Mouse (Mus musculus) ovary, postnatal 10 days (tissue): ENCODE results near the gene Best2.
A peak's percentile ranks its signal among the peaks of the same experiment; 100 is the strongest.

ENCODE experiments used
- DNase-seq: peaks from one replicate; pipeline ENCODE4 v3.0.0; 2022; ENCODE audit warnings: low spot score

Best2 gene

DNA sequence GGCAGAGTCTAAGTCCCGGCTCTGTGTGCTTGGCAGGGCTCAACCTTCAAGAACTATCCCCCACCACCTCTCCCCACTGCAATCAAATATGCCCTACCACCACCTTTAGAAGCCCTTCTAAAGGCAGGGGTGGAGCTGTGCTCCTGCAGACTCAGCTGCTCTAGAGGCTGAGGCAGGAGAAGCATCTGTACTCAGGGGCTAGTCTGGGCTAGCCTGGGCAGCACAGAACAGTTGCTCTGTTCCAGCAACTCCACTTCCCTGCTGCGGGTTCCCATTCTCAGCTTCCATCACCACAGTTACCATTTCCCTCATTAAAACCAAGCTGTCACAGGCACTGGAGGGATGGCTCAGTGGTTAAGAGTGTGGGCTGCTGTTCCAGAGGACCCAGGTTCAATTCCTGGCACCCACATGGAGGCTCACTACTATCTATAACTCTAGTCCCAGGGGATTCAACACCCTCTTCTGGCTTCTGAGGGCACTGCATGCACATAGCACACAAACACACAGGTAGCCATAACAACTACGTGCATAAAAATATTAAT, 7.3 kb upstream of the Best2 start:
- no peak for DNase-seq

DNA sequence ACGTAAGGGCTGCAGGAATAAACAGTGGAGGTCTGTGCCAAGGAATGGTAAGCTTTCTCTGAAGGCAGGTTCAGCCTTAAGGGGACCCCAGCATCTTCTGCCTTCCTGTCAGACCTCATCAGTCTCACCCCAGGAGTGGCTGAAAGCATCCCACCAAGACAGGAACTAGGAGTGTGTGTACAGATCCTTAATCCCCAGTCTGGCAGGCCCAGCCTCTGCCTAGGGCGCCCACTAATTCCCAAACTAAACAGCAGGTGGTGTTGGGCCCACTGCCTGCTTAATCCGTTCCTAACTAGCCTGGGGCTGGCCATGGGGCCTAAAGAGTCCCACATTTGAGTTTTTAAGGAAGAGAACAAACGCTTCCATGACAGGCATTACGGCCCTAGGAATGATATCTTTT, 2.9 kb upstream of the Best2 start:
- DNase-seq: no peak

- DNase-seq: no peak
Observed at GRCm38 (mm10) chr8:85016724-85017123, 2.4 kb upstream of the Best2 start.

DNA sequence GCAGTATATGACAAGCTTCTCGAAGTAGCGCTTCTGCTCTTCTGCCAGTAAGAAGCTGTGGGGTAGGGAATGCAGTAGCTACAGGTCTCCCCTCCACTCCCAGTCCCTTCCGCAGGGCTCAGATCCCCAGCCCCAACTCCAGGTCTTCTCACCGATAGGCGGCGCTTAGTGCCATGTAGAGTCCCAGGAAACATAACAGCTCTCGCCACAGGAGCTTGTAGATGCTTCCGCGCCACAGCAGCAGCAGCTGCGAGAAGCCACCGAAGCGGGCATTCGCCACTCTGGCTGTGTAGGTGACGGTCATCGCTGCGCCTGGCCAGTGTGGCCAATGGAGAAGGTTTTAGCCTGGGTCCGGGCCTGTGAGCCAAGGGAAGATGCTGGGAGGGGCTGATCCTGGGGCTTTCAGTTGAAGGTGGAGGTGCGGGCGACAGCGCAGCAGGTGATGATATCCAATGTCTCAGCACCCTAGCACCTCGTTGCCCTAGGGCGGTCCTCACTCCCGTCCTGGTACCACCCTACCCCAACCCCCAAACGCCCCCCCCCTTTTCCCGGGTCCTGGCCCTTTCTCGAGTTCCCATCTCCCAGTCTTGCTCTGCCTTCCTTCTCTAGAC, 996 bp downstream of the Best2 start:
- DNase-seq: no peak

GRCm38 (mm10) chr8:85011242-85011641, 3.1 kb downstream of the Best2 start:
- DNase-seq: no peak

DNA sequence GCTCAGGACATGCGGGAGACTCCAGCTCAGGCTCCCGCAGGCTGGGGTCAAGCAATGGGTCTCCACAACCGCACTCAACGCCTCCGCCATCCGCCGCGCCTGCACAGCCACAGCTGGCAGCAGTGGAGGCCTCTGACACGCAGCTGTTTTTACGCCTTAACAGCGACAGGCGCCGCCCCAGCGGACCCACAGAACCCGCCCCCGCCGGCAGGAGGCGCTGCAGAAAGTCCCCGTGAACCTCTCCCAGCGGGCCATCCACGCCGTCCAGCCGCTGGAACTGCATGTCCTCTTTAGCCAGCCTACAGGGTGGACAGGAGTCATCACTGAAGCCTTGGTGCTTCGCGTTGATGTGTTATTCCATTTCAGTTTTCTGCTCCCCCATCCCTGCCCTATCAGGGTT, 6.6 kb downstream of the Best2 start:
- no peak for DNase-seq

DNA sequence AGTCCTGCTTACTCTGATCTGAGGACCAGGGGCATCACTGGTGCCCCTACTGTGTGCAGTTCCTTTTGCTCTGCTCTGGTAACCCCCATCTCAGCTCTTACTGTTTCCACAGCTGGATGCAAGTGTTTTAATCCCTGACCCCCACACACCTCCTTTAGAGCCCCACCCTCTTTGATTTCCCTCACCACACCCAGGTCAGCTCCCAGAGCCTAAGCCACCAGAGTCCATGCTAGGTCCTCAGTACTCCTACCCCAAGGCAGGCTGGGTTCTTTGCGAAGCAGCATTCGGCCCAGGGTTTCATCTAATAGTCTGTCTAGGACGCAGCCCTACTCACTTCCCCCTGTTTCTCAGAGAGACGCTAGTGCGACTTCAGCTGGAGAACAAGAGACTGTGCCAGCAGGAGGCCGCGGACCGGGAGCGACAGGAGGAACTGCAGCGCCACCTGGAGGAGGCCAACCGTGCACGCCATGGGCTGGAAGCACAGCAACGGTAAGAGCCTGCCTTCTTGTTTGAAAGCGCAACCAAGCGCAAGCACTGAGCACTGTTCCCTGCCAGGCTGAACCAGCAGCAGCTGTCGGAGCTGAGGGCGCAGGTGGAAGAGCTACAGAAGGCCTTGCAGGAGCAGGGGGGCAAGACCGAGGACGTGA, 16.6 kb downstream of the Best2 start:
- no peak for DNase-seq

- DNase-seq: no peak
Observed at GRCm38 (mm10) chr8:84996978-84997377, 17.4 kb downstream of the Best2 start.

DNA sequence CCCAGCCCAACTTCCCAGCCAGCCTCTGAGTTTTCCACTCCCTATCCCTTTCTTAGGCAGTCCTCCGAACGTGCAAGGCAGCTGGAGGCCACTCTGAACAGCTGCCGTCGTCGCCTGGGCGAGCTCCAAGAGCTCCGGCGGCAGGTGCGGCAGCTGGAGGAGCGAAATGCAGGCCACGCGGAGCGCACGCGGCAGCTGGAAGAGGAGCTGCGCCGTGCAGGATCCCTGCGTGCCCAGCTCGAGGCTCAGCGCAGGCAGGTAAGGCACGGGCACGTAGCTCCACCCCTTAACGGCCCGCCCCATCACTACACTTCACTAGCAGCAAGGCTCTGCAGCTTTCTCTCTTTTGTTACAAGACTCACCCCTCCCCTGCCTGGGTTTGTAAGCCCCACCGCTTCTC, 18.7 kb downstream of the Best2 start:
- no peak for DNase-seq

DNA sequence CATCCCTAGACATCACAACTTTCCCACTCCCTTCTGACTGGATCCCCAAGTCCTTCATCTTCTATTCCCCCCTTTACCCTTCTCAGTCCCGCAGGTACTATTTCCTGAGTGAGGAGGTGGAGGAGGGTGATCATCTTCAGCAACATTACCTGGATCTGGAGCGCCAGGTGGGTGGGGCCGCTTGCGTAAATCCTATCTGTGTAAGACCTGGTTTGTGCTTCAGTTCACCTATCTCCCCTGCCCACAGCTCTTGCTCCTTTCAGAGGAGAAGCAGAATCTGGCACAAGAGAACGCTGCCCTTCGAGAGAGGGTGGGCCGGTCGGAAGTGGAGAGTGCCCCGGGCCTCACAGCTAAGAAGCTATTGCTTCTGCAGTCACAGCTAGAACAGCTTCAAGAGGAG, 20.0 kb downstream of the Best2 start:
- no peak for DNase-seq

- no peak for DNase-seq
Observed at GRCm38 (mm10) chr8:84990836-84991235, 23.5 kb downstream of the Best2 start.

DNA sequence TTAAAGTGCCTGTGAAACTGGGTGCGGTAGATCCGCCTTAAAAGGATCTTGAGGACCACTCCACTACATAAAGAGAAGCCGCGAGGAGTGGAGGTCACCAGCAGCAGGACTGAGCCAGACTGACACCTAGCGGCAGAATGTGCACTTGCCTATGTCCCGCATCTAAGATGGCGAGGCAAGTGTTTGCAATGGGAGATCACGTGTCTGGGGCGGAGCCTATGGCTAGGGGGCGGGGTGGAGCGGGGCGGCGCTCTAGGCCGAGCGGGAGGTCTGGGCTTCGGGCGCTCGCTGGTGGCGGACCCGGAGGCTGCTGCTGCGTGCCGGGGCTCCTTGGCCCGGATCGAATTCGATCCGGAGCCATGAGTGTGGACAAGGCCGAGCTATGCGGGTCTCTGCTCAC, 24.0 kb downstream of the Best2 start, which contains the start of gene Hook2:
Gene Hook2 (plus strand): TSS at position 255 of the 400 bp plus-strand sequence.
- peak; percentile 79 for DNase-seq

DNA sequence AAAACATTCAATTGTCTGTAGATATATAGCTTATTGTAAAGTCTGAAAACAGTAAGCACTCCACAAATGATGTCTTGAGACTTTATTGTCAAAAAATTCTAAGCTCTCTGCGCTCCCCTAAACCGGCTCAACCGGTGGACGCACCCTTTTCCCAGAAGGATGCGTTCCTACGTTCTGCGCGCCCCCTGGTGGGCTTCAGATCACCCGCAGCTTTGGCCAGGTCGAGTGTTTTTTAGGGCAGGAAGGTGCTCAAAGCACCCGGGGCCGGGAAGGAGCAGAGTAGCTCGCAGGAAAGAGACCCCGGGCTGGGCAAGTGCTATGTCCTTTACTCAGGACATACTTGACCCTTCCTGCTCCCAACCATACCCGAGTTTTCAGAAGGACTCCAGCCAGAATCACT, 24.5 kb downstream of the Best2 start:
- DNase-seq: peak; percentile 86

DNA sequence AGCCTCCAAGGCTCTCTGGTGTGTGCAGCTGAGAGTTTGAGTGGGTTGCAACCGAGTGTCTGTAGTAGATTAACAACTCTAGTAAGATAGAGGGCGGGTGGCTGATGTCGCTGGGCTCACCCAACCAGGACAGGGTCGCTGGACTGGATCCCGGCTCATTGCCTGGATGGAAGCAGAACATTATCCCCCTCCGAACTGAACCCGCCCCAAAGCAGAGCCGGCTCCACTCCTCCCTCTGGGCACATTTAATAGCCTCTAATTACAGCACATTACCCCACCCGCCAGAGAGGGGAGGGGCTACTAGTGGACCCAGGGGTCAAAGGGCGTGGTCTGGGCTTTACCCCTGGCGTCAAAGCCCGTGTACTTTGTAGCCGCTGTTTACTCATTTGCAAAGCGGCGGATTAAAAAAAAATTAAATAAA, 25.0 kb downstream of the Best2 start:
- no peak for DNase-seq

DNA sequence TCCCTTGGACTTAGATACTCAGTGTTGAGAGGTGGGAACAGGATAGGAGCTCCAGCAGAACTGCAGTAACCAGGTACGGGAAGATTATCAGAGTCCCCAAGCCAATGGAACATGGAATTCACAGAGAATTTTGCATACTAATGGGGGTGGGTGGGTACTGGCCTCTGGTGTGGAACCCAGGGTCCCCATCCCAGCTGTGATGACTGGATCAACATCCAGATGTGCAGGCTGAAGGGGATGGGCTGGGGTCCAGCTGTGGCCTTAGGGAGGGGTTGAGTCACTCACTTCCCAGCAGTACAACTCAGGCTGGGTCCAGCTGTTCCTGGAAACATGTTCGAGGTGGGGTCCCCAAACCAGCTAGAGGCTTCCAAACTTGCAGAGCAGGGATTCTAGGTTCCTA, 26.4 kb downstream of the Best2 start:
- DNase-seq: no peak

GRCm38 (mm10) chr8:84987388-84987787, 26.9 kb downstream of the Best2 start:
- no peak for DNase-seq

DNA sequence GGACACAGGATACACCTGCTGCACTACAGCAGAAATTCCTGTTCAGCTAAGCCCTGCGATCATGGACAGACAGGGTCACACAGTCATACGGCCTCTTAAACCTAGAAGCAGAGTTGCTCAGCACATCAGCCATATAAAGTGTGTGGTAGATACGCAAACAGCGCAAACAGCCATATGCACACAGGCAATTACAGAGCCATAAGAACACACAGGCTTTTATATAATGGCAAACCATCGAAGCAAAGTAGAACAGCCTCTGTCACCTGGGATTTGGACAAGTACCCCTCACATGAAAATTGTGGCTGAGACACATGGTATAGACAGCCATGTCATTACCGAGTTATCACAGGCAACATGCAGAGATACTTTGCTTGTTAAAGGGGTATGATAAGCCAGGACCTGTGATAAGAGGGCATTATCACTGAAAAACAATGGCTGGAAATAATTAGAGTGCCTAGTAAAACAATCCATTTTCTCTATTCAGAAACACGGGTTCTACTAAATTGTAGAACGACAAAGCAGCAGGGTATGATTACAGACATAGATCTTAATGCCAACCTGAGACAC, 27.9 kb downstream of the Best2 start:
- DNase-seq: no peak

DNA sequence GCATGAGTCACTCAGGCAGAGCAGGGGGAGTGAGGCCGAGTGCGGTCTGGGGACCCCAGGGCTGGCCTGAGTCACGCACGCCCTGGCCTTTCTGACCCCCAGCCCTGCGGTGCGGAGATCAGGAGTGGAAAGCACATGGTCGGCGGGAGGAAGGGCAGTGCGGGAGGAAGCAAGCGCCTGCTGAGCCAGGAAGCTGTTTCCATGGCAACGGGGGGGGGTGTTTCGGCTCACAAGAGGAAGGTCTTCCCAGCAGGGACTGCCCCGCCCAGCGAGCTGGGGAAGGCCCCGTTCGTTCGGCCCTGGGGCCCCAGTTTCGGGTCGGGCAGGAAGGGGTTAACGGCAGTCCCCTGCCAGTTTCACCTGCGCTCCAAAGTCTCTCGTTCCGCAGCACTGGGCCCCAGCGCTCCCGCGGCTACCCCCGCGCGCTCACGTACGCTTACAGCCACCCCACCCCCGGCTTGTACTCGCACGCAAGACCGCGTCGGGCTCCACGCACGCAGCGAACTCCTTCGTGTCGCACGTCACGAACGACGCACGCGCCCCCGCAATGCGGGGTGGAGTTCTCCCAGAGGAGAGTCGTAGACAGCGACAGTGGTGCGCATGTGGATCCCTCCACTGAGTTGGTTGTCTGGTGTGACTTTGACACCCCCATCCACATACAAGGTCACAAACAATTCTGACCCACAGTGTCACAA, 28.5 kb downstream of the Best2 start:
- DNase-seq: no peak

GRCm38 (mm10) chr8:84985049-84985683, 29.2 kb downstream of the Best2 start:
- no peak for DNase-seq

DNA sequence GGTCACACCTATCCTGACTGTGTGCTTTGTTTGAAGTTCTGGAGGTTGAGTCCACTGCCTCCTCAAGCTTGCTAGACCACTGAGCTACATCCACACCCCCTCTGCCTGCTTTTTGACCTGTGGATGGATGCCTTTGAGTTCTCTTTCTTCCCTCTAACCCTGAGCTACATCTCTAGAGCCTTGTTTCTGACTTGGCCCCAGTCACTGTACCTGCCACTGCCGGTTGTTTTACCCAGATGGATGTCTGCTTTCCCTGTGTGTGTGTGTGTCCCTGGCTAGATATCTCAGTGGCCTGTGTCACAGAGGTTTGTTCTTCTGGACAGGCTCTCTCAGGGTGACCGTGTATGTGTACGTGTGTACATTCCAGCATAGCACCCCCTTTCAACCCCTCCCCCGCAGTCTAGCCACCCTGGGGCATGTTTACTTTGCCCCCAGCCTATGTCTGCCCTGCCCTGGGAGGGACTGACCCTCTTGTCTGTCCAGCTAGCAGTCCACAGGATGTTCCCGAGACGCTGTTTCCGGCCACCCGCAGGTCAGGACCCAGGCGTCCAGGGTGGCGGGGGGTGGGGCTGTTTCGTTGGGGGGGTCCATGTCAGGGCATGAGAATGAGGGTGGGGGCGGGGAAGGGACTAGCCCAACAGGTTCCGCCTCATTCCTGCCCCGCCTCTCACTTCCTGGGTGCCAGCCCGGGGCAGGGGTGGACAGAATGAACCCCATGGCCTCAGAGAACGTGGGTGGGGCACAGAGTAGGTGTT, 29.9 kb downstream of the Best2 start:
- no peak for DNase-seq

DNA sequence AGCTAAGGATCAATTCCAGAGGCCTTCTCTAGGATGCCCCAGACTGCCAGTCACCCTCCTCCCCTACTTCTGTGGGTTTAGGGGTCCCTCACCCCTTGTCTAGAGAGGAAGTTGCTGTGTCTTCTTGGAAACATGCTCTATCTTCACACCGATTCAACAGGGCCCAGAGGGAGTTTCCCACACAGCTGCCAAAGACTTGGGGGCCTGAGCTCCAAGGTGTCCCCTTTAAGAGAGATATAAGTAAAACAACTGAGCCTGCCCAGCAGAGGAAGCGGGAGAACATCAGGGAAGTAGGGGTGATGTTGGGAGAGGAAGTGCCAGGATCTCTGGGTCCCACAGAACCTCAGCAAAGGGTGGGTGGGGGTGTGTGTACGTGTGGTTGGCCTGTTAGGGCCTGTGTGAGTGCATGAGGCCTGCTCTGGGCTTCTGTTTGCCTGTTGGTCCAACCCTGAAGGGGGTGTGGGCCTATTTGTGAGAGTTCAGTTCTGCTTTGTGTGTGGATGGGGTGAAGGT, 31.8 kb downstream of the Best2 start:
- no peak for DNase-seq
